Mouse (Mus musculus) ES-E14 (cell line): ENCODE measurements around the gene Slc25a38. TPM values are rescaled to one million over a fixed set of nuclear protein-coding genes. Genes with fewer than 3 reads are reported as not detected.

ENCODE experiments used
- DNase-seq: peaks from one replicate; pipeline ENCODE4 v3.0.0-alpha.2; 2013; ENCODE audit warnings: low read depth, low spot score
- H3K27ac ChIP-seq: 2 replicates; pipeline ENCODE4 v1.5.1; 2012; ENCODE audit warnings: low read depth, mild to moderate bottlenecking, low read length, moderate library complexity, mixed read lengths; ENCODE audit not compliant: poor library complexity, insufficient read depth, severe bottlenecking
- H3K36me3 ChIP-seq: 2 replicates; pipeline ENCODE4 v1.6.1; 2012; ENCODE audit warnings: mild to moderate bottlenecking, low read length, moderate library complexity, mixed read lengths; ENCODE audit not compliant: control insufficient read depth, poor library complexity, insufficient read depth, severe bottlenecking
- H3K4me1 ChIP-seq, 2 experiments: fragments of 150-350 bp in 1 of 2; sonication (generic) in 1 of 2; 2 replicates each; pipeline ENCODE4 v1.6.1; 2012; ENCODE audit warnings: low read length in 2 of 2, mild to moderate bottlenecking in 1 of 2, mixed read lengths in 1 of 2; ENCODE audit not compliant: control insufficient read depth in 2 of 2, insufficient read depth in 2 of 2, poor library complexity in 1 of 2
- H3K4me3 ChIP-seq, 2 experiments: fragments of 150-350 bp in 1 of 2; sonication (generic) in 1 of 2; 2 replicates each; pipeline ENCODE4 v1.5.1; 2012; ENCODE audit warnings: low read length in 2 of 2, low read depth in 1 of 2, mild to moderate bottlenecking in 1 of 2, mixed read lengths in 1 of 2; ENCODE audit not compliant: insufficient read depth in 1 of 2, poor library complexity in 1 of 2, severe bottlenecking in 1 of 2
- H3K9ac ChIP-seq: 2 replicates; pipeline ENCODE4 v1.6.1; 2012; ENCODE audit warnings: low read depth, mild to moderate bottlenecking, low read length, mixed read lengths; ENCODE audit not compliant: poor library complexity, insufficient read depth, severe bottlenecking
- H3K9me3 ChIP-seq: fragments of 150-350 bp; sonication (generic); 2 replicates; pipeline ENCODE4 v1.6.1; 2012; ENCODE audit warnings: low read depth, mild to moderate bottlenecking, low read length; ENCODE audit not compliant: control insufficient read depth, insufficient read depth
- CHD2 ChIP-seq: IDR thresholded peaks from 2 replicates; pipeline ENCODE4 v1.6.1; 2014; ENCODE audit warnings: mild to moderate bottlenecking, low read depth, low read length, inconsistent platforms
- HCFC1 ChIP-seq: IDR thresholded peaks from 2 replicates; pipeline ENCODE4 v1.6.1; 2012; ENCODE audit warnings: low read length, inconsistent platforms, borderline replicate concordance; ENCODE audit not compliant: insufficient read depth
- MAFK ChIP-seq: IDR thresholded peaks from 2 replicates; pipeline ENCODE4 v1.6.1; 2014; ENCODE audit warnings: mild to moderate bottlenecking, low read depth, low read length, inconsistent platforms; ENCODE audit not compliant: insufficient read depth
- ZC3H11A ChIP-seq: IDR thresholded peaks from 2 replicates; pipeline ENCODE4 v1.6.1; 2012; ENCODE audit warnings: low read depth, mild to moderate bottlenecking, inconsistent platforms, low read length, borderline replicate concordance
- ZNF384 ChIP-seq: IDR thresholded peaks from 2 replicates; pipeline ENCODE4 v1.6.1; 2012; ENCODE audit warnings: low read depth, low read length, inconsistent platforms
- in situ Hi-C, 2 experiments: fragments of 600-800 bp; cut with MboI; formaldehyde crosslinking; loops; one replicate each; pipeline ENCODE4 v1.15.1; 2025; ENCODE audit warnings: low sequenced_read_pairs in 2 of 2, inconsistent platforms in 1 of 2; ENCODE audit not compliant: unreplicated experiment in 2 of 2
- total RNA-seq: library from RNA; depleted of rRNA; stranded (reverse); fragments of 300-350 nt; gene quantifications from 2 replicates; pipeline ENCODE4 v1.2.3, GENCODE M21; 2012

Slc25a38 gene
- total RNA-seq, 1 experiment: 37.4 TPM

- no peak within 1 kb of the TSS for H3K27ac ChIP-seq
- no peak for TF ChIP-seq MAFK
- TF ChIP-seq ZNF384: no peak
- no peak for TF ChIP-seq CHD2
- TF ChIP-seq ZC3H11A: no peak
- TF ChIP-seq HCFC1: no peak
- no peaks in the 10 kb centered on the region for H3K36me3 ChIP-seq
- H3K9ac ChIP-seq: no peak within 1 kb of the TSS
- DNase-seq: no peak
- no peaks in the 10 kb centered on the region for H3K9me3 ChIP-seq
- no peak within 1 kb of the TSS for H3K4me3 ChIP-seq
- H3K4me1 ChIP-seq: no peaks in the 10 kb centered on the region
- in situ Hi-C loops: loop anchor here in 1 of 2 experiments (5.0 kb wide), 1 partner anchor 64 kb away; no protein-coding TSS in a partner anchor
These were observed 18.4 kb upstream of the Slc25a38 start, which contains the start of gene Ccr8 for GRCm38 (mm10) chr9:120091696-120092238. TSS of gene Ccr8 (plus strand) at chr9:120092114.

GRCm38 (mm10) chr9:120093701-120094100, 16.5 kb upstream of the Slc25a38 start:
- no peak for TF ChIP-seq MAFK
- no peak for TF ChIP-seq ZNF384
- TF ChIP-seq CHD2: no peak
- TF ChIP-seq HCFC1: no peak
- TF ChIP-seq ZC3H11A: no peak
- DNase-seq: no peak
- no peaks in the 10 kb centered on the region for H3K9me3 ChIP-seq
- no peaks in the 10 kb centered on the region for H3K36me3 ChIP-seq
- no peak overlapping the region for H3K27ac ChIP-seq
- no peaks in the 10 kb centered on the region for H3K4me1 ChIP-seq
- no peak overlapping the region for H3K4me3 ChIP-seq
- H3K9ac ChIP-seq: no peak overlapping the region
- in situ Hi-C loops: loop anchor here in 1 of 2 experiments (5.0 kb wide), 1 partner anchor 66 kb away; no protein-coding TSS in a partner anchor

GRCm38 (mm10) chr9:120095886-120096285, 14.3 kb upstream of the Slc25a38 start:
- Histone ChIP-seq H3K4me1 (no peaks in the 10 kb centered on the region), H3K36me3 (no peaks in the 10 kb centered on the region), H3K9ac (no peak overlapping the region), H3K27ac (no peak overlapping the region), H3K9me3 (no peaks in the 10 kb centered on the region), H3K4me3 (no peak overlapping the region)
- in situ Hi-C loops: loop anchor here in 1 of 2 experiments (5.0 kb wide), 1 partner anchor 69 kb away; no protein-coding TSS in a partner anchor
- no peak for DNase-seq
- TF ChIP-seq HCFC1 (no peak), CHD2 (no peak), ZC3H11A (no peak), MAFK (no peak), ZNF384 (no peak)

GRCm38 (mm10) chr9:120098682-120099081, 11.5 kb upstream of the Slc25a38 start:
- Histone ChIP-seq H3K4me3 (peak overlapping the region in 1 of 2 experiments; percentile 37; a peak in 2 of 4 replicates), H3K9ac (no peak overlapping the region), H3K27ac (no peak overlapping the region), H3K4me1 (no peaks in the 10 kb centered on the region), H3K9me3 (no peaks in the 10 kb centered on the region), H3K36me3 (no peaks in the 10 kb centered on the region)
- TF ChIP-seq ZNF384: no peak
- no peak for TF ChIP-seq MAFK
- no peak for TF ChIP-seq HCFC1
- TF ChIP-seq CHD2: no peak
- TF ChIP-seq ZC3H11A: peak; percentile 69
- DNase-seq: peak; percentile 77
- in situ Hi-C loops: loop anchor here in 1 of 2 experiments (5.0 kb wide), 1 partner anchor 71 kb away; no protein-coding TSS in a partner anchor
